Mouse (Mus musculus): ENCODE data around the gene Pemt. TPM values are rescaled to one million over a fixed set of nuclear protein-coding genes. Genes with fewer than 3 reads are reported as not detected.
A peak's percentile ranks its signal among the peaks of the same experiment; 100 is the strongest.

Gene Pemt
- polyA plus RNA-seq, 1 experiment from 2014 or later = 9.4 TPM

DNA sequence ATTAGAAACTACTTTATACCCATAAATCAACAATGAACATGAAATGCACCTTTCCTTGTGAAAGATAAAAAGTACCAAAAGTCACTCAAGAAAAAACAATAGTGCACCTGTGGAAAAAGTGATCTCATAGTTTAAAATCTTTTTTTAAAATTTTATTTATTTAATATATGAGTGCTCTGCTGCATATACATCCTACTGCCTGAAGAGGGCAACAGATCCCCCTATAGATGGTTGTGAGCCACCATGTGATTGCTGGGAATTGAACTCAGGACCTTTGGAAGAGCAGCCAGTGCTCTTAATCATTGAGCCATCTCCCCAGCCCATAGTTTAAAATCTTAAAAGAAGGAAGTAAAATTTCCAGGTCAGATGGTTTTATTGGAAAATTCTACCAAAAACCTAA is 4.0 kb downstream of the Pemt start:
- Histone ChIP-seq H3K4me1 (ENCODE audit: control insufficient read depth, insufficient read depth, low read length) (peaks cover 6% of the 10 kb centered on the region), H3K4me2 (ENCODE audit: low read length) (no peak overlapping the region), H3K9me3 (replicated peaks; ENCODE audit: control insufficient read depth, low read length) (no peaks in the 10 kb centered on the region), H3K36me3 (ENCODE audit: control insufficient read depth, insufficient read depth, low read length) (no peaks in the 10 kb centered on the region), H3K27me3 (replicated peaks; ENCODE audit: control insufficient read depth, insufficient read depth, low read length) (no peaks in the 10 kb centered on the region), H3K4me3 (ENCODE audit: low read depth, low read length) (no peak overlapping the region), H3K9ac (ENCODE audit: low read length) (no peak overlapping the region), H3K27ac (ENCODE audit: low read depth, low read length) (no peak overlapping the region)
- ATAC-seq (no peak), DNase-seq (ENCODE audit: low spot score) (no peak)

DNA sequence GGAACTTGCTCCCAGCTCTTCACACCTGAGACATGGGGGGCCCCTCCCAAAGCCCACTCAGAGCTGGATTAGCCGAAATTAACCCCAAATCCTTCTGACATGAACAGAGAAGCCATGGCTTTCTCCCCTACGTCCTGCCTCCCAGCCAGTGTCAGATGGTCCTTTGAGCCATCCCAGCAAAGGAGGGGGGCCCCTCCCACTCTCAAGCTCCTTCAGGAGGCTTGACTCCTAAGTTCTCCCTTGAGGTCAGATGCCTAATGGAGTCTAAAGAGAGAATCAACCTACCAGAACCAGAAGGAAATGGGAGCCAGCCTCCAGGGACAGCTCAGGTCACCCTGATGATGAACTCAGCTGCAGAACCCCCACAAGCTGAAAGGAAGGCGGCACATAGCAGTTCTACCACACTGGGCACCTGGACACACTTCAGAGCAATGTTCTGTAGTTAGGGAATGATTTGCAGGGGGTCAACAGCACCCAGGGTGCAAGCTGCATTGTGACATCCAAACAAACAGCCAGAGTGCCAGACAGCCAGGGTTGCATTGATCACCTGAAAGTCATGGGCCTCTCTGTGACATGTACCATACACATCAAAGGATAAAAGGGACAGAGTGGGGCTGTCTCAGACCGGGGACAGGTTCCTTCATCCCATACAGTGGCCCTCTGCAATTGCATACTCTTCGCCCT is 9.6 kb downstream of the Pemt start:
- no peak for ATAC-seq
- no peak overlapping the region for H3K4me2 ChIP-seq (ENCODE audit: low read length)
- no peak overlapping the region for H3K27ac ChIP-seq (ENCODE audit: low read depth, low read length)
- H3K4me3 ChIP-seq (ENCODE audit: low read depth, low read length) = no peak overlapping the region
- H3K9ac ChIP-seq (ENCODE audit: low read length) = no peak overlapping the region
- H3K9me3 ChIP-seq (replicated peaks; ENCODE audit: control insufficient read depth, low read length) = no peaks in the 10 kb centered on the region
- H3K36me3 ChIP-seq (ENCODE audit: control insufficient read depth, insufficient read depth, low read length) = no peaks in the 10 kb centered on the region
- no peaks in the 10 kb centered on the region for H3K27me3 ChIP-seq (replicated peaks; ENCODE audit: control insufficient read depth, insufficient read depth, low read length)
- H3K4me1 ChIP-seq (ENCODE audit: control insufficient read depth, insufficient read depth, low read length) = no peaks in the 10 kb centered on the region
- DNase-seq (ENCODE audit: low spot score) = no peak
- WGBS = 69% methylated on average over 5 of the region's 5 CpGs

DNA sequence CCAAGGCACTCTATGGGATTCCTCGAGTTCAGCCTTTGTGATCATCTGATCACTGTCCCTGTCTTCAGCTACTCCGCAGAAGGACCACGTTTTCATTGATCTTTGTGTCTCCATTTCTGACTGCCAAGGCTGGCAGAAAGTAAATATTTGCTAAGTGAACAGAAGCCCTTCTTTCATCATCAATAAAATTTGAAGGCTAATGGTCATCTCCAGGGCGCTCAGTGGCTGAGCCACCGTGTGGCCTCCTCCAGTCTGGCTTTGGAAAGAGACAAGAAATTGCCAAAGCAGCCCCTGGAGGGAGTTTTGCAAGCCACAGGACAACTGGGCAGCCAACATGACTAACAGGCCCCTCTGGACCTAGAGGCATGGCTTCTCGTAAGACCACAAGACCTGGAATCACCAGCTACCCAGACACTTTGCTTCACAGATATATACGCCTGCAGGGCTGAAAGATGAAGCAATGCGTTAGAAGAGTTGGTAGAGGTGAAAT is 11.3 kb downstream of the Pemt start:
- Histone ChIP-seq H3K27me3 (replicated peaks; ENCODE audit: control insufficient read depth, insufficient read depth, low read length) (no peaks in the 10 kb centered on the region), H3K9ac (ENCODE audit: low read length) (no peak overlapping the region), H3K36me3 (ENCODE audit: control insufficient read depth, insufficient read depth, low read length) (no peaks in the 10 kb centered on the region), H3K27ac (ENCODE audit: low read depth, low read length) (no peak overlapping the region), H3K4me1 (ENCODE audit: control insufficient read depth, insufficient read depth, low read length) (no peaks in the 10 kb centered on the region), H3K4me3 (ENCODE audit: low read depth, low read length) (no peak overlapping the region), H3K4me2 (ENCODE audit: low read length) (no peak overlapping the region), H3K9me3 (replicated peaks; ENCODE audit: control insufficient read depth, low read length) (no peaks in the 10 kb centered on the region)
- WGBS = 89% methylated on average over 8 of the region's 8 CpGs
- DNase-seq (ENCODE audit: low spot score) (no peak), ATAC-seq (no peak)

- no peak overlapping the region for H3K4me2 ChIP-seq (ENCODE audit: low read length)
- no peak for ATAC-seq
Measured at GRCm38 (mm10) chr11:60034293-60034692, 12.0 kb downstream of the Pemt start.

DNA sequence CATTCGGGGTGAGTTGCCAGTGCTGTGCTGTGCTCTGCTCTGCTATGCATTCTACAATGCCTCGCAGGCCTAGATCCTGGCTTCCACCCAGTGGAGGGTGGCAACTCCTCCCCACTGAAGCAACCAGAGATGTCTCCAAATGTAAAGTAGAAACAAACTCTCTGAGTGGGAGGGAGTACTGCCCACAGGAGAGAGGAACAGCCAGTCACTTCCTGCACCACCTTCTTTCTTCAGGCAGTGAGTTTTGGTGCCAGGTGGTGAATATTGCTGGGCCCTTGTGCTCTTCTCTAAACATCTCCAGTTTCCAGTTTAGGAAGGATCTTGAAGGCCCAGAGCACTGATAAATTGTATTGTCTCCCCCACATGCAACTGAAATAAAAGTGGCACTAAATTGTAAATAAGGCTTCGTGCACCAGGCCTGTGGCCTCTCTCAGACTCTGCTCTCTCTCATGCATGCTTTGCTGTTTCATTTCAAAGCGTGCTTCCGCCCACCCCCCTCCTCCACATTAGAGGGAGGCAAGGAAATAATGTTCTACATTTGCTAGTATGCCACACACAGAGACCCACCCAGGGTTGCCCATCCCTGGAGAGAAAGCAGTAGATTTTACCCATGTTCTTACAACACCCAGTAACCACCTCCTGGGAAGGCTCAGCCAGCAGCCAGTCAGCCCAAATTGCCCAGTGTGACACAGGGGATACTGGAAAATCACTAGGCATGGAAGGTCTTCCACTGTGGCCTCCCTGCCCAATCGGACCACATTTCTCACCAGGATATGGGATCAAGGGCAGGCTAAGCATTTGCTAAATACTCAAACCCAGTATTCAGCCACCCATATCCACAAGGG is 13.5 kb downstream of the Pemt start:
- Histone ChIP-seq H3K9ac (ENCODE audit: low read length) (no peak overlapping the region), H3K27ac (ENCODE audit: low read depth, low read length) (no peak overlapping the region), H3K4me3 (ENCODE audit: low read depth, low read length) (no peak overlapping the region), H3K4me2 (ENCODE audit: low read length) (no peak overlapping the region), H3K4me1 (ENCODE audit: control insufficient read depth, insufficient read depth, low read length) (peaks cover 4% of the 10 kb centered on the region; the same call in 1 of the 2 replicates), H3K27me3 (replicated peaks; ENCODE audit: control insufficient read depth, insufficient read depth, low read length) (no peaks in the 10 kb centered on the region), H3K36me3 (ENCODE audit: control insufficient read depth, insufficient read depth, low read length) (no peaks in the 10 kb centered on the region), H3K9me3 (replicated peaks; ENCODE audit: control insufficient read depth, low read length) (no peaks in the 10 kb centered on the region)
- ATAC-seq (no peak), DNase-seq (ENCODE audit: low spot score) (no peak)
- 82% methylated on average over 6 of the region's 6 CpGs for WGBS

More at GRCm38 (mm10) chr11:60034293-60034692, 12.0 kb downstream of the Pemt start:
- Histone ChIP-seq H3K27ac (ENCODE audit: low read depth, low read length) (no peak overlapping the region), H3K4me3 (ENCODE audit: low read depth, low read length) (no peak overlapping the region), H3K27me3 (replicated peaks; ENCODE audit: control insufficient read depth, insufficient read depth, low read length) (no peaks in the 10 kb centered on the region), H3K4me1 (ENCODE audit: control insufficient read depth, insufficient read depth, low read length) (no peaks in the 10 kb centered on the region), H3K36me3 (ENCODE audit: control insufficient read depth, insufficient read depth, low read length) (no peaks in the 10 kb centered on the region), H3K9me3 (replicated peaks; ENCODE audit: control insufficient read depth, low read length) (no peaks in the 10 kb centered on the region), H3K9ac (ENCODE audit: low read length) (no peak overlapping the region)
- no peak for DNase-seq (ENCODE audit: low spot score)
- 81% methylated on average over 6 of the region's 6 CpGs for WGBS

DNA sequence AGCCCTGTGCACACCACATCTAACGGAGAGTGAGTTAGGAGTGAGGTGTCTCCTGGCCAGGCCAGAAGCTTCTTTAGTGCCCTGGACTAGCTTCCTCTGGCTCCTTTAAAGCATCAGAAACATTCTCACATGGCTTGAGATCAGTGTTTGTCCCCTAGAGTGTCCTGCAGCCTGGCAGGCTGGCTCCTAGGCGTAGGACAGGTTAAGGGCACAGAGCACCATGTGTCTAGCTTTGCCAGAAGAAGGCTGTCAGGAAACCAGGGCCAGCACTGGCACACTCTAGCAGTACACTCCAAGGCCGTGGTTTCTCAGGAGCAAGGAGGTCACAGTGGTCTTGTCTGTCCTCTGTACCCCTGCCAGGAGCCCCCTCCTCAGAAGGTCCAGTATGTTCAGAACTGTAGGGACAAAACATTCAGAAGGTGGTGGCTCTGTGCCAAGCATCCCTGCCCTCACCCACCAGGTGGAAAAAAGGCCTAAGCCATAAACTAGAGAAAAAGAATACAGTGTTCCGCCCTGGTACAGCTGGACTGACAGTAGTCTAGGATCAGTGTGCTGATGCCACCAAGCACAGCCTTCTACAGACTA is 15.4 kb downstream of the Pemt start:
- Histone ChIP-seq H3K9me3 (replicated peaks; ENCODE audit: control insufficient read depth, low read length) (no peaks in the 10 kb centered on the region), H3K27ac (ENCODE audit: low read depth, low read length) (no peak overlapping the region), H3K36me3 (ENCODE audit: control insufficient read depth, insufficient read depth, low read length) (no peaks in the 10 kb centered on the region), H3K4me3 (ENCODE audit: low read depth, low read length) (no peak overlapping the region), H3K4me2 (ENCODE audit: low read length) (no peak overlapping the region), H3K4me1 (ENCODE audit: control insufficient read depth, insufficient read depth, low read length) (peaks cover 4% of the 10 kb centered on the region; the same call in 1 of the 2 replicates), H3K27me3 (replicated peaks; ENCODE audit: control insufficient read depth, insufficient read depth, low read length) (no peaks in the 10 kb centered on the region), H3K9ac (ENCODE audit: low read length) (no peak overlapping the region)
- DNase-seq (ENCODE audit: low spot score) (no peak), ATAC-seq (no peak)
- WGBS = 87% methylated on average over 4 of the region's 4 CpGs

DNA sequence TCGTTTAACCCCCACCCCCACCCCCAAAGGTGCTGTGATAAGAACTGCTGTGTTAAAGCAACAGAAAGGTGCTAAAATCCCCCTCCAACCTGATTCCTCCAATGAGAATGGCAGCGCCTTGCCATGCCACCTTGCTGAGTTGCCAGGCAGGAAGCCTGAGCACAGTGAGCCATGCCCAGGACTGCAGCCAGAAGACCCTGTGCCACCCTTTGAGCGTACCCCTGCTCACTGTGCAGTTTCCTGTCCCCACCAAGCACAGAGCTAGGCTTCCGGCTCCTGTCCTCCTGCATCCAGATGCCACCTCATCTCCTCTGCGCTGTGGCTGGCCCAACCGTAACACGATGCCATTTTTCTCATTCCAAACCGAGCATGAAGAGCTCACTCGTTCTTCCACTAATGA is 16.3 kb downstream of the Pemt start:
- ATAC-seq (no peak), DNase-seq (ENCODE audit: low spot score) (no peak)
- no peak overlapping the region for H3K9ac ChIP-seq (ENCODE audit: low read length)
- no peaks in the 10 kb centered on the region for H3K9me3 ChIP-seq (replicated peaks; ENCODE audit: control insufficient read depth, low read length)
- no peaks in the 10 kb centered on the region for H3K27me3 ChIP-seq (replicated peaks; ENCODE audit: control insufficient read depth, insufficient read depth, low read length)
- H3K36me3 ChIP-seq (ENCODE audit: control insufficient read depth, insufficient read depth, low read length) = no peaks in the 10 kb centered on the region
- no peak overlapping the region for H3K4me2 ChIP-seq (ENCODE audit: low read length)
- WGBS = 65% methylated on average over 9 of the region's 9 CpGs
- H3K4me3 ChIP-seq (ENCODE audit: low read depth, low read length) = no peak overlapping the region
- peaks cover 4% of the 10 kb centered on the region; the same call in 1 of the 2 replicates for H3K4me1 ChIP-seq (ENCODE audit: control insufficient read depth, insufficient read depth, low read length)
- no peak overlapping the region for H3K27ac ChIP-seq (ENCODE audit: low read depth, low read length)

DNA sequence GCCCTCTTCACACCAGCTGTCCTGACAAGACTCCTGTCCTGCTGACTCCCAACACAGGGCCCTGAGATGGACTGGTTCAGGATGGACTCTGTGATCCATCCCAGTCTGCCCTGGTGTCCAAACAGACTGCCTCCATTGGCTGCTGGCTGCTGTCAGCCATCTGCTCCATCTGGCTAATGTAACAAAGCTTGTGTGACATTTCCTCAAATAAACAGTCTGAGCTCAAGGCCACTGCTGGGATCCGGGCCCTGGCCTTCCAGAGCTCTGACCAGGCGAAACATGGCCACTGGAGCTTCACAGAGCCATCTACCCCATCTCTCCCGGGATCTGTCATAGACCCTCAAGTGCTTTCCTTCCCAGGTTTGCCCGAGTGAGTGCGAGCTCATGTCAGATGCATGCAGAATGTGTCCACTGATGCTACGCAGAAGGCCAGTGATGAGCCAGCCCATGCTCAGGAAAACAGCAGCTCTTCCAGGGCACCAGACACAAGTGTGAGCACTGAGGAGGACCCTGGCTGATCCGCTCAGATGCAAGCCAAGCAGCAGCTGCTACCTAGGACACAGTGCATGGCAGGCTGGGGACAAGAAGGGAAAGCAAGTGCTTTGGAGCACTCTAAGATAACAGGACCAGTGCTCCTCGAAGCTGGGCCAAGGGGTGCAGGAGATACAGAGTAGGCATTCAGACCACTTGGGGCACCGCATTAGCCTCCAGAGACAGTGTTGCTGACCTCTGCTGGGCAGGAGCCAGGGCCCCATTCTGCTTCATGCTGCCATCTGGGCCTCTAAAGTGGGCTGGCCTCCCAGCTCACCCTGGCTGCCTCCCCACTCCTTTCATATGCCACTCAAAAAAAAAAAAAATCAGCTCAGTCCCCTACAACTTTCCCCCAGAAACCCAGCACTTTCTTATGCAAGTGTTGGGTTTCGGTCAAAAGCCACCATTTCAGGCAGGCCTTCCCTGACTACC is 18.1 kb downstream of the Pemt start:
- no peak overlapping the region for H3K4me3 ChIP-seq (ENCODE audit: low read depth, low read length)
- H3K27me3 ChIP-seq (replicated peaks; ENCODE audit: control insufficient read depth, insufficient read depth, low read length) = no peaks in the 10 kb centered on the region
- peak; percentile 27 for DNase-seq (ENCODE audit: low spot score)
- peak overlapping the region; percentile 58; the same call in 1 of the 2 replicates for H3K27ac ChIP-seq (ENCODE audit: low read depth, low read length)
- H3K36me3 ChIP-seq (ENCODE audit: control insufficient read depth, insufficient read depth, low read length) = no peaks in the 10 kb centered on the region
- no peak overlapping the region for H3K4me2 ChIP-seq (ENCODE audit: low read length)
- no peaks in the 10 kb centered on the region for H3K9me3 ChIP-seq (replicated peaks; ENCODE audit: control insufficient read depth, low read length)
- WGBS = 74% methylated on average over 10 of the region's 10 CpGs
- ATAC-seq = no peak
- H3K9ac ChIP-seq (ENCODE audit: low read length) = no peak overlapping the region
- H3K4me1 ChIP-seq (ENCODE audit: control insufficient read depth, insufficient read depth, low read length) = peaks cover 4% of the 10 kb centered on the region; the same call in 1 of the 2 replicates

Data from forebrain, embryonic 14.5 days (tissue).